16 mouse cellular contexts compared by ENCODE assay signal in the genomic region with DNA sequence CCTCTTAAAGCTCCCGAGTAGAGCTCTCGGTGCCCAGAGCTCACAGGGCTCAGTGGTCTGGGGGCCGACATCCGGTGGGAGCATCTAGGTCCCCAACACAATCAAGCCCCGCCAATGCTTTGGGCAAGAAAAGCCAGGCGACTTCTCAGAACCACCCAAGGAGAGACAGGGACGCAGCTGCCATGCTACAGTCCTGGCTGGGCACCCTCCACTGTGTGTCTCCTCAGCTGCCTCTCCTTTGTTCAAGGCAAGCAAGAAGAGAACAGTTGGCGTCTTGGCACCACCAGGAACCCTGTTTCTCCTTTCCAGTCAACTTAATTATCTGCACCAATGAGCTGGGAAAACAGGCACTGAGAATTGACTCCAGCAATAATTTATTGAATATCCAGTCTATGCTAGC. TPM values are rescaled to one million over a fixed set of nuclear protein-coding genes. Genes with fewer than 3 reads are reported as not detected.
A peak's percentile ranks its signal among the peaks of the same experiment; 100 is the strongest.
DNase-seq lines count a peak whose midpoint lies in the region; ATAC-seq and TF ChIP-seq lines count a peak whose summit lies in the region.
"Had no signal": no experiment of that assay in that cellular context is flagged by ENCODE, and none has a peak within 500 bp of the region (broad histone marks: within the 10 kb centered on the region; RNA-seq: fewer than 3 reads in every experiment).

No protein-coding gene starts in this region.

- TF ChIP-seq POLR2A in MEL (IDR thresholded peaks at IDR 0.05; ENCODE audit: control insufficient read depth in 1 of 2, insufficient read depth in 1 of 2, low read depth in 1 of 2, low read length in 2 of 2, poor library complexity in 1 of 2), result no peak

- no peak for TF ChIP-seq EP300 in MEL (IDR thresholded peaks at IDR 0.05; ENCODE audit: low read depth in 1 of 2, low read length in 2 of 2)
- no peak for TF ChIP-seq EP300 in stomach, postnatal 0 days (optimal IDR thresholded peaks at IDR 0.05)

- no peaks in the 10 kb centered on the region for H3K9me3 ChIP-seq in forebrain, embryonic 14.5 days (replicated peaks; ENCODE audit: control insufficient read depth, low read length)
- H3K9me3 ChIP-seq in forebrain, embryonic 11.5 days (ENCODE audit: control insufficient read depth, low read length), result no peaks in the 10 kb centered on the region
- no peaks in the 10 kb centered on the region for H3K9me3 ChIP-seq in kidney, embryonic 15.5 days (replicated peaks)
- no peaks in the 10 kb centered on the region for H3K9me3 ChIP-seq in MEL (replicated peaks; ENCODE audit: insufficient read depth, low read length)
- H3K9me3 ChIP-seq in hindbrain, embryonic 14.5 days (ENCODE audit: control insufficient read depth, low read length), result no peaks in the 10 kb centered on the region
- no peaks in the 10 kb centered on the region for H3K9me3 ChIP-seq in stomach, postnatal 0 days (ENCODE audit: control insufficient read depth, low read length)
- H3K9me3 ChIP-seq: embryonic facial prominence, embryonic 15.5 days; heart, embryonic 15.5 days had no signal

- no peak for TF ChIP-seq CTCF in MEL (IDR thresholded peaks at IDR 0.05 in 2 of 3, conservative IDR thresholded peaks at IDR 0.05 in 1 of 3; ENCODE audit: control insufficient read depth in 1 of 3, insufficient read depth in 1 of 3, low read depth in 2 of 3, low read length in 3 of 3, poor library complexity in 1 of 3, severe bottlenecking in 1 of 3)
- no peak for TF ChIP-seq CTCF in stomach, postnatal 0 days (IDR thresholded peaks at IDR 0.05; ENCODE audit: low read depth)

- H3K36me3 ChIP-seq in forebrain, embryonic 14.5 days (ENCODE audit: control insufficient read depth, insufficient read depth, low read length), result no peaks in the 10 kb centered on the region
- H3K36me3 ChIP-seq in forebrain, embryonic 11.5 days (ENCODE audit: control insufficient read depth, insufficient read depth, low read length), result no peaks in the 10 kb centered on the region
- H3K36me3 ChIP-seq in kidney, embryonic 15.5 days, result no peaks in the 10 kb centered on the region
- peaks cover 0 to 16% of the 10 kb centered on the region in 2 experiments; a peak in 2 of 4 replicates for H3K36me3 ChIP-seq in MEL (ENCODE audit: control insufficient read depth in 1 of 2, insufficient read depth in 2 of 2, low read length in 2 of 2)
- no peaks in the 10 kb centered on the region for H3K36me3 ChIP-seq in hindbrain, embryonic 14.5 days (replicated peaks; ENCODE audit: control insufficient read depth, insufficient read depth)
- no peaks in the 10 kb centered on the region for H3K36me3 ChIP-seq in stomach, postnatal 0 days (ENCODE audit: control insufficient read depth, insufficient read depth, low read length)
- H3K36me3 ChIP-seq: embryonic facial prominence, embryonic 15.5 days; heart, embryonic 15.5 days had no signal

- H3K79me2 ChIP-seq in MEL (ENCODE audit: control insufficient read depth, insufficient read depth, low read length, poor library complexity), result no peaks in the 10 kb centered on the region

- no peak overlapping the region for H3K27ac ChIP-seq in forebrain, embryonic 14.5 days (ENCODE audit: low read depth, low read length)
- no peak overlapping the region for H3K27ac ChIP-seq in forebrain, embryonic 11.5 days (ENCODE audit: low read depth, low read length)
- peak overlapping the region; percentile 79 for H3K27ac ChIP-seq in kidney, embryonic 15.5 days
- peak overlapping the region; percentile 2; the same call in 1 of the 2 replicates for H3K27ac ChIP-seq in MEL (ENCODE audit: control insufficient read depth, low read depth, low read length)
- H3K27ac ChIP-seq in hindbrain, embryonic 14.5 days, result peak overlapping the region; percentile 56; the same call in 1 of the 2 replicates
- no peak overlapping the region for H3K27ac ChIP-seq in stomach, postnatal 0 days (replicated peaks)
- H3K27ac ChIP-seq: embryonic facial prominence, embryonic 15.5 days; heart, embryonic 15.5 days had no signal

- no peak for ATAC-seq in forebrain, embryonic 14.5 days
- ATAC-seq in forebrain, embryonic 11.5 days (replicated peaks; ENCODE audit: low FRiP score), result no peak
- no peak for ATAC-seq in kidney, embryonic 15.5 days (replicated peaks; ENCODE audit: low FRiP score)
- ATAC-seq in hindbrain, embryonic 14.5 days (ENCODE audit: low FRiP score), result 0 out of 2 replicates have a peak, but pooled peaks have one; percentile 46
- no peak for ATAC-seq in stomach, postnatal 0 days (ENCODE audit: low FRiP score, low TSS enrichment)
- ATAC-seq: Patski had no signal

- H3K4me3 ChIP-seq in forebrain, embryonic 14.5 days (ENCODE audit: low read depth, low read length), result no peak overlapping the region
- no peak overlapping the region for H3K4me3 ChIP-seq in forebrain, embryonic 11.5 days (ENCODE audit: low read depth, low read length)
- H3K4me3 ChIP-seq in kidney, embryonic 15.5 days (replicated peaks), result no peak overlapping the region
- no peak overlapping the region for H3K4me3 ChIP-seq in MEL (ENCODE audit: control insufficient read depth in 1 of 2, insufficient read depth in 1 of 2, low read depth in 2 of 2, low read length in 2 of 2)
- no peak overlapping the region for H3K4me3 ChIP-seq in hindbrain, embryonic 14.5 days (replicated peaks; ENCODE audit: low read length)
- no peak overlapping the region for H3K4me3 ChIP-seq in stomach, postnatal 0 days (ENCODE audit: low read depth, low read length)
- H3K4me3 ChIP-seq: embryonic facial prominence, embryonic 15.5 days; heart, embryonic 15.5 days had no signal

- no peak overlapping the region for H3K4me2 ChIP-seq in forebrain, embryonic 14.5 days (ENCODE audit: low read length)
- no peak overlapping the region for H3K4me2 ChIP-seq in forebrain, embryonic 11.5 days (ENCODE audit: low read depth, low read length, severe bottlenecking)
- H3K4me2 ChIP-seq in kidney, embryonic 15.5 days, result no peak overlapping the region
- H3K4me2 ChIP-seq in hindbrain, embryonic 14.5 days (replicated peaks), result no peak overlapping the region
- H3K4me2 ChIP-seq in stomach, postnatal 0 days (replicated peaks; ENCODE audit: low read depth), result no peak overlapping the region
- H3K4me2 ChIP-seq: embryonic facial prominence, embryonic 15.5 days; heart, embryonic 15.5 days had no signal

- H3K4me1 ChIP-seq in forebrain, embryonic 14.5 days (ENCODE audit: control insufficient read depth, insufficient read depth, low read length), result no peaks in the 10 kb centered on the region
- no peaks in the 10 kb centered on the region; the same call in 1 of the 2 replicates for H3K4me1 ChIP-seq in forebrain, embryonic 11.5 days (replicated peaks; ENCODE audit: control insufficient read depth, insufficient read depth, low read length)
- peaks cover 30% of the 10 kb centered on the region for H3K4me1 ChIP-seq in kidney, embryonic 15.5 days
- peaks cover 2 to 23% of the 10 kb centered on the region in 2 experiments; a peak in 3 of 4 replicates for H3K4me1 ChIP-seq in MEL (ENCODE audit: control insufficient read depth in 1 of 2, insufficient read depth in 2 of 2, low read length in 2 of 2)
- H3K4me1 ChIP-seq in hindbrain, embryonic 14.5 days (replicated peaks; ENCODE audit: control insufficient read depth, insufficient read depth, low read length), result peaks cover 14% of the 10 kb centered on the region; the same call in 1 of the 2 replicates
- H3K4me1 ChIP-seq in stomach, postnatal 0 days (replicated peaks; ENCODE audit: control insufficient read depth, insufficient read depth), result no peaks in the 10 kb centered on the region; the same call in 1 of the 2 replicates

- no peak overlapping the region for H3K9ac ChIP-seq in forebrain, embryonic 14.5 days (ENCODE audit: low read length)
- H3K9ac ChIP-seq in forebrain, embryonic 11.5 days (ENCODE audit: low read length), result no peak overlapping the region
- no peak overlapping the region for H3K9ac ChIP-seq in kidney, embryonic 15.5 days
- H3K9ac ChIP-seq in MEL (ENCODE audit: control insufficient read depth, low read depth, low read length, poor library complexity, severe bottlenecking), result 0 out of 2 replicates have a peak overlapping the region, but pooled peaks have one; percentile 3
- no peak overlapping the region for H3K9ac ChIP-seq in hindbrain, embryonic 14.5 days
- no peak overlapping the region for H3K9ac ChIP-seq in stomach, postnatal 0 days (ENCODE audit: low read length)
- H3K9ac ChIP-seq: embryonic facial prominence, embryonic 15.5 days; heart, embryonic 15.5 days had no signal

- 0 out of 2 replicates have a peak, but pooled peaks cover 6% of the 10 kb centered on the region for H3K27me3 ChIP-seq in forebrain, embryonic 14.5 days (replicated peaks; ENCODE audit: control insufficient read depth, insufficient read depth, low read length)
- H3K27me3 ChIP-seq in forebrain, embryonic 11.5 days (ENCODE audit: control insufficient read depth, insufficient read depth, low read length), result peaks cover 5% of the 10 kb centered on the region
- H3K27me3 ChIP-seq in kidney, embryonic 15.5 days, result 0 out of 2 replicates have a peak, but pooled peaks cover 2% of the 10 kb centered on the region
- H3K27me3 ChIP-seq in MEL (ENCODE audit: control insufficient read depth in 1 of 2, insufficient read depth in 2 of 2, low read length in 2 of 2), result no peaks in the 10 kb centered on the region
- peaks cover 8% of the 10 kb centered on the region; the same call in 1 of the 2 replicates for H3K27me3 ChIP-seq in hindbrain, embryonic 14.5 days (ENCODE audit: control insufficient read depth, insufficient read depth, low read length)
- H3K27me3 ChIP-seq in stomach, postnatal 0 days (ENCODE audit: control insufficient read depth, insufficient read depth, low read length), result no peaks in the 10 kb centered on the region
- H3K27me3 ChIP-seq: embryonic facial prominence, embryonic 15.5 days; heart, embryonic 15.5 days; Patski had no signal

- TF ChIP-seq RAD21 in MEL (IDR thresholded peaks at IDR 0.05; ENCODE audit: low read depth, low read length), result no peak

- peak; percentile 49 for DNase-seq in forebrain, embryonic 14.5 days (ENCODE audit: low spot score)
- no peak for DNase-seq in forebrain, embryonic 11.5 days (ENCODE audit: low spot score)
- DNase-seq in kidney, postnatal 14 days, result no peak
- no peak for DNase-seq in MEL (ENCODE audit: low read depth, low spot score)
- no peak for DNase-seq in hindbrain, embryonic 14.5 days (ENCODE audit: low spot score)
- no peak for DNase-seq in stomach, postnatal 0 days (ENCODE audit: low spot score)
- no peak for DNase-seq in testis, postnatal 14 days (ENCODE audit: low spot score)
- DNase-seq: cerebellum, adult 11-12 months; kidney, postnatal 10 days; layer of hippocampus, adult 9-11 months; lung, adult 2 months; right cerebral cortex, adult 18-20 months had no signal

- WGBS in forebrain, embryonic 14.5 days, result 71% methylated on average over 8 of the region's 8 CpGs
- WGBS in forebrain, embryonic 11.5 days, result 82% methylated on average over 8 of the region's 8 CpGs
- WGBS in kidney, embryonic 15.5 days, result 61% methylated on average over 8 of the region's 8 CpGs
- WGBS in hindbrain, embryonic 14.5 days, result 75% methylated on average over 8 of the region's 8 CpGs
- WGBS in stomach, postnatal 0 days, result 75% methylated on average over 8 of the region's 8 CpGs

RNA-seq across cellular contexts. Expression of a gene that starts 38.7 kb away (rescaled TPM):
- polyA plus RNA-seq in forebrain, embryonic 14.5 days (2014; fragmentation: Nextera tagmentation; extraction: Ambion mirVana), result 22.3 and 24.9 TPM in 2 replicates
- 37.1 and 39.1 TPM in 2 replicates for polyA plus RNA-seq in forebrain, embryonic 11.5 days (2014; fragmentation: Nextera tagmentation; extraction: Ambion mirVana)
- 119 and 137 TPM in 2 replicates for polyA plus RNA-seq in kidney, embryonic 15.5 days (2015; fragmentation: Nextera tagmentation; extraction: Ambion mirVana)
- total RNA-seq in MEL (2012; rRNA removed), result 40.3 and 44.4 TPM in 2 replicates
- polyA plus RNA-seq in MEL (2012; ENCODE audit: insufficient read depth in 1 of 2, insufficient read length in 2 of 2, low read depth in 1 of 2, low replicate concordance in 2 of 2, missing spikeins in 1 of 2), result 10 to 100 TPM in 1 of 2 experiments, not detected in 1; 73.0 TPM
- 21.7 and 22.1 TPM in 2 replicates for polyA plus RNA-seq in hindbrain, embryonic 14.5 days (2014; fragmentation: Nextera tagmentation; extraction: Ambion mirVana)
- 418 and 496 TPM in 2 replicates for polyA plus RNA-seq in stomach, postnatal 0 days (2015; fragmentation: Nextera tagmentation; extraction: Ambion mirVana)

Comparison
In these comparisons a context has a peak if more than half of its experiments do, and no peak if none do; other contexts are left out.
1. H3K27ac ChIP-seq: peak in kidney, embryonic 15.5 days (single experiment), MEL (single experiment) and hindbrain, embryonic 14.5 days (single experiment); none in forebrain, embryonic 14.5 days (single experiment), forebrain, embryonic 11.5 days (single experiment) and stomach, postnatal 0 days (single experiment).